Mouse (Mus musculus) left cerebral cortex, adult 2 months (tissue): Measurements from ENCODE around the gene Sept3. TPM values are rescaled to one million over a fixed set of nuclear protein-coding genes. Genes with fewer than 3 reads are reported as not detected.
A peak's percentile ranks its signal among the peaks of the same experiment; 100 is the strongest.

Experiments used
- DNase-seq, 2 experiments: peaks; one replicate each; pipeline ENCODE4 v3.0.0; 2021 to 2022; ENCODE audit warnings: low spot score in 2 of 2, mixed read lengths in 1 of 2; ENCODE audit errors: extremely low spot score in 1 of 2
- H3K27ac ChIP-seq: fragments of 200-600 bp; 2 replicates; pipeline ENCODE4 v1.8.1; 2022
- H3K4me3 ChIP-seq: fragments of 200-600 bp; 2 replicates; pipeline ENCODE4 v1.8.1; 2022
- CTCF ChIP-seq: fragments of 200-600 bp; IDR thresholded peaks from 2 replicates; pipeline ENCODE4 v1.8.1; 2022; ENCODE audit warnings: antibody characterized with exemption, mild to moderate bottlenecking, moderate library complexity
- intact Hi-C: fragments of 180-260 bp; cut with DNase I; formaldehyde crosslinking; loops from one replicate; pipeline ENCODE4 v1.15.1; 2025
- total RNA-seq, 2 experiments: library from RNA; stranded (reverse); gene quantifications; 2 replicates each; pipeline ENCODE4 v1.2.3; 2021

The Sept3 gene
- total RNA-seq, 2 experiments from 2014 or later, result 489 to 520 TPM

- no peak for TF ChIP-seq CTCF
- DNase-seq, result no peak
- Histone ChIP-seq H3K27ac (no peak overlapping the region), H3K4me3 (no peak overlapping the region)
- intact Hi-C loops, result no loop called here
Observed at GRCm38 (mm10) chr15:82308416-82308815, 33.7 kb downstream of the Sept3 start.

- TF ChIP-seq CTCF, result no peak
- no peak for DNase-seq
- Histone ChIP-seq H3K4me3 (no peak overlapping the region), H3K27ac (no peak overlapping the region)
- intact Hi-C loops, result no loop called here
Observed at GRCm38 (mm10) chr15:82317839-82318238, 43.1 kb downstream of the Sept3 start.

- Histone ChIP-seq H3K27ac (no peak overlapping the region), H3K4me3 (no peak overlapping the region)
- DNase-seq, result no peak
- TF ChIP-seq CTCF, result no peak
- intact Hi-C loops, result no loop called here
Observed at GRCm38 (mm10) chr15:82319613-82320012, 44.9 kb downstream of the Sept3 start.

GRCm38 (mm10) chr15:82322195-82322594, 47.5 kb downstream of the Sept3 start:
- no peak for DNase-seq
- no peak overlapping the region for H3K4me3 ChIP-seq
- intact Hi-C loops, result no loop called here
- no peak for TF ChIP-seq CTCF
- H3K27ac ChIP-seq, result no peak overlapping the region

- no peak for TF ChIP-seq CTCF
- no peak overlapping the region for H3K4me3 ChIP-seq
- H3K27ac ChIP-seq, result no peak overlapping the region
- no peak for DNase-seq
- intact Hi-C loops, result no loop called here
Observed at GRCm38 (mm10) chr15:82325382-82325781, 50.7 kb downstream of the Sept3 start.

- H3K27ac ChIP-seq, result no peak overlapping the region
- no peak overlapping the region for H3K4me3 ChIP-seq
- intact Hi-C loops, result no loop called here
- DNase-seq, result no peak
- no peak for TF ChIP-seq CTCF
Observed at GRCm38 (mm10) chr15:82335194-82335593, 60.5 kb downstream of the Sept3 start.

GRCm38 (mm10) chr15:82336629-82337028, 61.9 kb downstream of the Sept3 start:
- no peak overlapping the region for H3K27ac ChIP-seq
- DNase-seq, result no peak
- intact Hi-C loops, result no loop called here
- H3K4me3 ChIP-seq, result no peak overlapping the region
- TF ChIP-seq CTCF, result no peak

- intact Hi-C loops, result no loop called here
- Histone ChIP-seq H3K4me3 (peak overlapping the region; percentile 86), H3K27ac (no peak overlapping the region)
- no peak for DNase-seq
- TF ChIP-seq CTCF, result no peak
Observed at GRCm38 (mm10) chr15:82337875-82338274, 63.2 kb downstream of the Sept3 start.

- DNase-seq, result peak; percentile 92
- TF ChIP-seq CTCF, result no peak; the same call in 1 of the 2 replicates
Observed at GRCm38 (mm10) chr15:82338593-82339112, 64.0 kb downstream of the Sept3 start, which contains the start of the genes Naga, Pheta2 and Smdt1. Naga (minus strand) TSS chr15:82338925. Pheta2 (plus strand) TSS chr15:82338942. Smdt1 (plus strand) TSS chr15:82338959.

GRCm38 (mm10) chr15:82339150-82339549, 64.5 kb downstream of the Sept3 start:
- intact Hi-C loops, result no loop called here
- DNase-seq, result no peak
- no peak for TF ChIP-seq CTCF
- peak overlapping the region; percentile 73; the same call in 1 of the 2 replicates for H3K27ac ChIP-seq
- peak overlapping the region; percentile 86 for H3K4me3 ChIP-seq

More at GRCm38 (mm10) chr15:82338593-82339112, 64.0 kb downstream of the Sept3 start, which contains the start of the genes Naga, Pheta2 and Smdt1:
- Histone ChIP-seq H3K4me3 (peak within 1 kb of the TSS; percentile 86), H3K27ac (peak within 1 kb of the TSS; percentile 73)
- intact Hi-C loops, result no loop called here

- no peak overlapping the region for H3K27ac ChIP-seq
- intact Hi-C loops, result no loop called here
- no peak for TF ChIP-seq CTCF
- DNase-seq, result no peak
- no peak overlapping the region for H3K4me3 ChIP-seq
Observed at GRCm38 (mm10) chr15:82339634-82340254, 65.1 kb downstream of the Sept3 start.

- DNase-seq, result no peak
- Histone ChIP-seq H3K4me3 (no peak overlapping the region), H3K27ac (no peak overlapping the region)
- no peak for TF ChIP-seq CTCF
- intact Hi-C loops, result no loop called here
Observed at GRCm38 (mm10) chr15:82340414-82341035, 65.8 kb downstream of the Sept3 start.

GRCm38 (mm10) chr15:82341036-82341501, 66.4 kb downstream of the Sept3 start:
- intact Hi-C loops, result no loop called here
- Histone ChIP-seq H3K27ac (no peak overlapping the region), H3K4me3 (peak overlapping the region; percentile 30)
- no peak for DNase-seq
- no peak for TF ChIP-seq CTCF
